Mouse (Mus musculus) liver, embryonic 13.5 days (tissue): Measurements from ENCODE around the gene Atpaf2. TPM values are rescaled to one million over a fixed set of nuclear protein-coding genes. Genes with fewer than 3 reads are reported as not detected.

ENCODE experiments used
- ATAC-seq: fragments of 200-750 bp; cut with Nextera tagmentation; 2 replicates; pipeline ENCODE4 v1.8.0; 2017; ENCODE audit warnings: low read depth, mild to moderate bottlenecking, moderate number of reproducible peaks, moderate library complexity
- DNase-seq: peaks from one replicate; pipeline ENCODE4 v3.0.0; 2022
- H3K27ac ChIP-seq: fragments of 300-500 bp; sonication (generic); 2 replicates; pipeline ENCODE4 v1.5.1; 2015; ENCODE audit warnings: moderate library complexity, mild to moderate bottlenecking, inconsistent platforms
- H3K27me3 ChIP-seq: fragments of 300-500 bp; sonication (generic); 2 replicates; pipeline ENCODE4 v1.6.1; 2015; ENCODE audit warnings: mild to moderate bottlenecking, inconsistent platforms
- H3K36me3 ChIP-seq: fragments of 300-500 bp; sonication (generic); 2 replicates; pipeline ENCODE4 v1.6.1; 2015; ENCODE audit warnings: mild to moderate bottlenecking, inconsistent platforms
- H3K4me1 ChIP-seq: fragments of 300-500 bp; sonication (generic); replicated peaks from 2 replicates; pipeline ENCODE4 v1.6.1; 2015; ENCODE audit warnings: inconsistent platforms
- H3K4me2 ChIP-seq: fragments of 300-500 bp; sonication (generic); 2 replicates; pipeline ENCODE4 v1.6.1; 2015; ENCODE audit warnings: inconsistent platforms, mild to moderate bottlenecking, moderate library complexity
- H3K4me3 ChIP-seq: fragments of 300-500 bp; sonication (generic); replicated peaks from 2 replicates; pipeline ENCODE4 v1.5.1; 2015; ENCODE audit warnings: mild to moderate bottlenecking, inconsistent platforms
- H3K9ac ChIP-seq: fragments of 300-500 bp; sonication (generic); 2 replicates; pipeline ENCODE4 v1.6.1; 2015; ENCODE audit warnings: mild to moderate bottlenecking, inconsistent platforms
- H3K9me3 ChIP-seq: fragments of 300-500 bp; sonication (generic); replicated peaks from 2 replicates; pipeline ENCODE4 v1.6.1; 2016; ENCODE audit warnings: inconsistent platforms
- WGBS: fragments of 180-500 bp; shearing (Covaris S2); methylation state at CpG from one replicate; pipeline ENCODE4 v1.1.7; 2015; ENCODE audit not compliant: insufficient replicate concordance; 5-methylcytosine and 5-hydroxymethylcytosine counted together
- polyA plus RNA-seq: library from polyadenylated mRNA; unstranded; fragments of >200 nt; fragmentation: Nextera tagmentation; extraction: Ambion mirVana; gene quantifications from 2 replicates; pipeline ENCODE4 v1.2.1, GENCODE M21; 2015

Atpaf2 gene
- polyA plus RNA-seq, 1 experiment from 2014 or later, result 43.5 TPM

- H3K27me3 ChIP-seq, result no peaks in the 10 kb centered on the region
- no peak overlapping the region for H3K9ac ChIP-seq
- no peak overlapping the region for H3K4me3 ChIP-seq
- H3K9me3 ChIP-seq, result no peaks in the 10 kb centered on the region
- DNase-seq (no peak), ATAC-seq (no peak)
- H3K4me2 ChIP-seq, result no peak overlapping the region
- peaks cover 19% of the 10 kb centered on the region for H3K4me1 ChIP-seq
- H3K36me3 ChIP-seq, result peaks cover 73% of the 10 kb centered on the region
- no peak overlapping the region for H3K27ac ChIP-seq
These were observed 15.2 kb upstream of the Atpaf2 start for GRCm38 (mm10) chr11:60433501-60433900.

GRCm38 (mm10) chr11:60427628-60428027 lies 9.4 kb upstream of the Atpaf2 start:
- H3K27me3 ChIP-seq, result no peaks in the 10 kb centered on the region
- H3K36me3 ChIP-seq, result peaks cover 36% of the 10 kb centered on the region
- DNase-seq, result no peak
- H3K4me1 ChIP-seq, result 0 out of 2 replicates have a peak, but pooled peaks cover under 1% of the 10 kb centered on the region
- H3K27ac ChIP-seq, result no peak overlapping the region
- no peak overlapping the region for H3K4me3 ChIP-seq
- H3K9ac ChIP-seq, result no peak overlapping the region
- H3K9me3 ChIP-seq, result no peaks in the 10 kb centered on the region
- WGBS, result 70% methylated on average over 3 of the region's 3 CpGs
- no peak for ATAC-seq
- H3K4me2 ChIP-seq, result no peak overlapping the region

- no peak for ATAC-seq
- 66% methylated on average over 1 of the region's 1 CpGs for WGBS
- Histone ChIP-seq H3K4me1 (0 out of 2 replicates have a peak, but pooled peaks cover 4% of the 10 kb centered on the region), H3K27ac (no peak overlapping the region), H3K9ac (no peak overlapping the region), H3K36me3 (peaks cover 24% of the 10 kb centered on the region), H3K9me3 (no peaks in the 10 kb centered on the region), H3K4me2 (no peak overlapping the region), H3K4me3 (no peak overlapping the region), H3K27me3 (no peaks in the 10 kb centered on the region)
- DNase-seq, result no peak
These were observed 8.2 kb upstream of the Atpaf2 start for GRCm38 (mm10) chr11:60426417-60426816.

DNA sequence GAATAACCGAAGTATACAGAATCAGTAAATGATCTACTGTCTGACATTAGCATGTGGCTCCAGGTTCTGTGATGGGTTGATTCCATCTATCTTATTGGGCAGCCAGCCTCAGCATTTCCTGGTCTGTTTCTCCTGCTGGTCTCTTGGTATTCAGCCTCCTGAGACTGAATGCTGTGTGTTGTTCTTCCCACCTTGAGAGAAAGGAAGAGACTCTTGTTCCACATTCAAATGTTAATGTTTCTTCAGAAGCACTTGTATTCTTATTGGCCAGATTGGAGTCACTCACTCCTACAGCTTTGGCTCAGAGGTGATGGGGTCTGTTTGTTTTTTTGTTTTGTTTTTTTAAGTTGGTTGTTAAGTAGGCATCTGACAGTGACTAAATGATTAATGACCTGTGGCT lies 4.7 kb upstream of the Atpaf2 start:
- 52% methylated on average over 1 of the region's 1 CpGs for WGBS
- H3K4me2 ChIP-seq, result no peak overlapping the region
- DNase-seq, result no peak
- no peak for ATAC-seq
- H3K36me3 ChIP-seq, result peaks cover 13% of the 10 kb centered on the region
- H3K27ac ChIP-seq, result no peak overlapping the region
- H3K27me3 ChIP-seq, result no peaks in the 10 kb centered on the region
- H3K4me3 ChIP-seq, result no peak overlapping the region
- peaks cover 18% of the 10 kb centered on the region for H3K4me1 ChIP-seq
- no peak overlapping the region for H3K9ac ChIP-seq
- no peaks in the 10 kb centered on the region for H3K9me3 ChIP-seq

- H3K27me3 ChIP-seq, result no peaks in the 10 kb centered on the region
- no peaks in the 10 kb centered on the region for H3K9me3 ChIP-seq
- no peak overlapping the region for H3K4me2 ChIP-seq
- DNase-seq (no peak), ATAC-seq (no peak)
- no peak overlapping the region for H3K4me3 ChIP-seq
- peaks cover 6% of the 10 kb centered on the region for H3K36me3 ChIP-seq
- peaks cover 19% of the 10 kb centered on the region for H3K4me1 ChIP-seq
- no peak overlapping the region for H3K9ac ChIP-seq
- 59% methylated on average over 6 of the region's 6 CpGs for WGBS
- H3K27ac ChIP-seq, result no peak overlapping the region
These were observed 3.9 kb upstream of the Atpaf2 start for GRCm38 (mm10) chr11:60422046-60422668.

GRCm38 (mm10) chr11:60418473-60418803 lies 181 bp upstream of the Atpaf2 start:
- DNase-seq (peak; percentile 46), ATAC-seq (no peak)
- H3K27me3 ChIP-seq, result no peaks in the 10 kb centered on the region
- H3K4me2 ChIP-seq, result peak overlapping the region; percentile 89
- 2% methylated on average over 6 of the region's 6 CpGs for WGBS
- H3K27ac ChIP-seq, result peak overlapping the region; percentile 89
- H3K4me3 ChIP-seq, result peak overlapping the region; percentile 91
- H3K4me1 ChIP-seq, result peaks cover 41% of the 10 kb centered on the region
- H3K9ac ChIP-seq, result peak overlapping the region; percentile 94
- no peaks in the 10 kb centered on the region; the same call in 1 of the 2 replicates for H3K36me3 ChIP-seq
- H3K9me3 ChIP-seq, result no peaks in the 10 kb centered on the region

DNA sequence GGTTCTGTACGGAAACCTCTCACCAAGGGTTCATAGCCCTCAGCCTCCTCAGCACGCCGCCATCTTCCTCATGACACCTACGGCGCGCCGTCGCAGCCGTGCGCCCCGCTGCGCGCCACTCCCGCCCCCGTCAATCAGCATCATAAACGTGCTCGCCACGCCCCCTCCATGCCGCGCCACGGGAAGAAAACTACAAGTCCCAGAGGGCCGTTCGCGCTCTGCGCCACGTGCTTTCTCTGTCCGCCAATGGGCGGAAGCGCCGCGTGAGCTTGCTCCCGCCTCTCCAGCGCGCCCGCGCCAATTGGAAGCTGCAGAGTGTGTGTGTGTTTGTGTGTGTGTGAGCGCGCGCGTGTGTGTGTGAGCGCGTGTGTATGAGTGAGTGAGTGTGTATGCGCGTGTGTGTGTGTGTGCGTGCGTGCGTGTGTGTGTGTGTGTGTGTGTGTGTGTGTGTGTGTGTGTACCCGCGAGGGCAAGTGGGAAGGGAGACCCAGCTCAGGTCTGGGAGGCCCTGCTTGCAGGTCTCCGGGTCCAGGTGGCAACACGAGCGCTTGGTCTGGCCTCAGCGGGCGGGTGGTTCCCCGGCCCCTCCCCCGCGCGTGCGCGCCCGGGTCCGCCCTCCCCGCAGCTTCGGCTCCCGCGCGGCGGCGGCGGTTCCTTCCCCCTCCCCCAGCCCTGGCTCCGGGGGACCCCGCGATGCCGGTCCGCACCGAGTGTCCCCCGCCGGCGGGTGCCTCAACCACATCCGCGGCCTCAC lies 1.1 kb downstream of the Atpaf2 start, which contains the start of gene Gid4:
Gid4 (plus strand) TSS at position 183 of the 754 bp plus-strand sequence.
- Histone ChIP-seq H3K4me1 (peaks cover 39% of the 10 kb centered on the region), H3K4me3 (peak within 1 kb of the TSS; percentile 91), H3K27me3 (no peaks in the 10 kb centered on the region), H3K36me3 (no peaks in the 10 kb centered on the region; the same call in 1 of the 2 replicates), H3K4me2 (peak within 1 kb of the TSS; percentile 89), H3K9ac (peak within 1 kb of the TSS; percentile 94), H3K27ac (peak within 1 kb of the TSS; percentile 89), H3K9me3 (no peaks in the 10 kb centered on the region)
- DNase-seq (peak; percentile 99), ATAC-seq (peak; percentile 95)
- under 1% methylated on average over 74 of the region's 81 CpGs for WGBS

- ATAC-seq, result peak; percentile 32
- under 1% methylated on average over 21 of the region's 21 CpGs for WGBS
- peak overlapping the region; percentile 53; the same call in 1 of the 2 replicates for H3K27ac ChIP-seq
- peak overlapping the region; percentile 91 for H3K4me3 ChIP-seq
- no peaks in the 10 kb centered on the region for H3K9me3 ChIP-seq
- peaks cover 37% of the 10 kb centered on the region for H3K4me1 ChIP-seq
- peak overlapping the region; percentile 84 for H3K4me2 ChIP-seq
- no peaks in the 10 kb centered on the region; the same call in 1 of the 2 replicates for H3K36me3 ChIP-seq
- H3K9ac ChIP-seq, result peak overlapping the region; percentile 84
- DNase-seq, result no peak
- H3K27me3 ChIP-seq, result no peaks in the 10 kb centered on the region
These were observed 1.7 kb downstream of the Atpaf2 start for GRCm38 (mm10) chr11:60416590-60416962.

DNA sequence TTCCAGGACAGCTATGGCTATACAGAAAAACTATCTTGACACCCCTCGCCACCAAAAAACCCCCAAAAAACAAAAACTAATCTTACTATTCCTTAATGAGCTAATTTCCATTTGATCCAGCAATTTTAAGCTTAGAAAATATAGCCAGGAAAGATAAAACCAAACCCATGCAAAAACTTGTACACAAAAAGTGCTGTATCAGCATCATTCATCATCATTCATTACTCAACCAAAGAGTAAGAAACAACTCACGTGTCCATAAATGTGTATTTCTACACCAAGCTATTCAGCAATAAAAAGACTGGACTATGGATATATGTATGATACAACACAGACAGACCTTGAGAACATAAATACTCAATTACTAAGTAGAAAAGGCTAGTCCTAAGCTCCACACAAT lies 5.3 kb downstream of the Atpaf2 start:
- 79% methylated on average over 2 of the region's 2 CpGs for WGBS
- Histone ChIP-seq H3K4me3 (no peak overlapping the region), H3K27ac (no peak overlapping the region), H3K36me3 (peaks cover 23% of the 10 kb centered on the region), H3K9me3 (no peaks in the 10 kb centered on the region), H3K4me2 (no peak overlapping the region), H3K27me3 (no peaks in the 10 kb centered on the region), H3K9ac (no peak overlapping the region), H3K4me1 (peaks cover 25% of the 10 kb centered on the region)
- ATAC-seq (no peak), DNase-seq (no peak)

DNA sequence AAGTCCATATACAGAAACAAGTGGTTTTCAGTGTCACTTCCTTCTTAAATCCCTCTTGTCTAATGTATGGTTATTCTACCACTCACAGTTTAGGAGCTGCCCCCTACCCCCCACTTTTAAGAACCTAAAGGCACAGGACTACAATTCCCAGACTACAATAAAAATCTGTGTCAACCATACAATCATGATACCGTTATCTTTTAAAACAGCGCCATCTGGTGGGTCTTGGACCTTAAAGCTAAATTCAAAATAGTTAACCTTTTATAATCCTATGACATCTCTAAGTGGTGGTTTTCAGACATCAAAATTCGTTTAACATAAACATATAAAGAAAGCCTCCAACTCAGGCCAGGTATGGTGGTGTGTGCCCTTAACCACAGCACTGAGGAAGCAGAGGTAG lies 6.1 kb downstream of the Atpaf2 start:
- H3K9me3 ChIP-seq, result no peaks in the 10 kb centered on the region
- no peak overlapping the region for H3K4me3 ChIP-seq
- no peak overlapping the region for H3K27ac ChIP-seq
- H3K9ac ChIP-seq, result no peak overlapping the region
- 10% methylated on average over 3 of the region's 3 CpGs for WGBS
- H3K36me3 ChIP-seq, result peaks cover 31% of the 10 kb centered on the region
- ATAC-seq (no peak), DNase-seq (peak; percentile 20)
- H3K27me3 ChIP-seq, result no peaks in the 10 kb centered on the region
- peaks cover 25% of the 10 kb centered on the region for H3K4me1 ChIP-seq
- no peak overlapping the region for H3K4me2 ChIP-seq

GRCm38 (mm10) chr11:60406606-60407005 lies 11.7 kb downstream of the Atpaf2 start:
- Histone ChIP-seq H3K9me3 (no peaks in the 10 kb centered on the region), H3K27me3 (no peaks in the 10 kb centered on the region), H3K36me3 (peaks cover 87% of the 10 kb centered on the region), H3K9ac (no peak overlapping the region), H3K4me1 (peaks cover 2% of the 10 kb centered on the region; the same call in 1 of the 2 replicates), H3K27ac (no peak overlapping the region), H3K4me2 (no peak overlapping the region), H3K4me3 (no peak overlapping the region)
- DNase-seq (no peak), ATAC-seq (no peak)
- WGBS, result 90% methylated on average over 1 of the region's 1 CpGs

DNA sequence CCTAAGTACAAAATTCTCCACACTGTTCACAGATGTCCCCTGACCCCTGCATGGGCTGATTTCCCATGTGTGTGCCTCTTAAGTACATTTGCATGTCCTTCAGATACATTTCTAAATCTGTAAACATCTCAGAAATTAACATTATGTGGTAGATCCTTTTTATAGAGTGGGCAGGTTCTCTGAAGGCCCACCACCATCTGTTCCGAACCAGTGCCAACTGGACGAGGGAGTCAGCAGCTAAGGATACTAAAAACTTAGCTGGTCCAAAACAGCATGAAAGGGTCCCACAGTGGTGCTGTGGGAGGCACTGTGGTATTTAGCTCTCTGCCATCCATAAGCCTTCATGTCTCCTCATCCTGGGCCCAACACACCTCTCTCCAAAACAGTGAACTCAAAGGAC lies 21.1 kb downstream of the Atpaf2 start:
- no peaks in the 10 kb centered on the region for H3K9me3 ChIP-seq
- DNase-seq (no peak), ATAC-seq (no peak)
- H3K4me3 ChIP-seq, result no peak overlapping the region
- H3K27me3 ChIP-seq, result no peaks in the 10 kb centered on the region
- WGBS, result 70% methylated on average over 2 of the region's 2 CpGs
- peaks cover 23% of the 10 kb centered on the region for H3K36me3 ChIP-seq
- no peak overlapping the region for H3K9ac ChIP-seq
- no peak overlapping the region for H3K4me2 ChIP-seq
- no peak overlapping the region for H3K27ac ChIP-seq
- H3K4me1 ChIP-seq, result no peaks in the 10 kb centered on the region
